Mouse (Mus musculus): ENCODE data around the gene Dlx4. TPM values are rescaled to one million over a fixed set of nuclear protein-coding genes. Genes with fewer than 3 reads are reported as not detected.

Dlx4 gene
- polyA plus RNA-seq (2015; fragmentation: Nextera tagmentation; extraction: Ambion mirVana): not detected in 2 replicates

DNA sequence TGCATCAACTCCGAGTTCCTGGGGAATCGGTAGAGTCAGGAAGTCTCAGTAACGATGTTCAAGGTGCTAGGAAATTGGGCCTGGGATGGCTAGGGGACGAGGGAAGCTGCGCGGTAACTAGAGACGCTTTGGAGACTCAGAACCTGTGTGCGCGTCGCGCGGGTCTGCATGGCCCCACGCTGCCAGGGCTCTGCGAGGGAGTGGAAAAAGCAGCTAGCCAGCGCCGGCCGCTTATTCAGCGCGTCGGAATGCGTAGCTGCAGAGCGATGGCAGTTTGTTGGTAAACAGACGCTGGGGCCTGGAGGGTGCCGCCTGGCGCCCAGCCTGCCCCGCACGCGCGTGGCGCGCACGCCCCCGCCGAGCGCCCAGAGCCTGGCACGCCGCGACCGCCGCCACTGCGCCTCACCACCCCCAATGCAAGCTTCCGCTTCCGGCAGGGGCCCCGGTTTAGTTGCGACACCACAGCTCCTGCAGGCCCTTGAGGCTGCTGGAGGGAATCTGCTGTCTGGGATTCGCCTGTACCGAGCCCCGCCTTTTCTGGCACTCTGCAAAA is at the start of gene Dlx4:
Gene Dlx4 (minus strand): TSS at position 413 of the 553 bp plus-strand sequence.
- Histone ChIP-seq H3K4me2 (replicated peaks) (peak within 1 kb of the TSS; percentile 52), H3K4me3 (peak within 1 kb of the TSS; percentile 34), H3K27me3 (peaks cover 91% of the 10 kb centered on the region), H3K9me3 (no peaks in the 10 kb centered on the region), H3K4me1 (peaks cover 32% of the 10 kb centered on the region), H3K9ac (replicated peaks) (no peak within 1 kb of the TSS), H3K27ac (replicated peaks) (no peak within 1 kb of the TSS), H3K36me3 (no peaks in the 10 kb centered on the region)
- WGBS: under 1% methylated on average over 48 of the region's 48 CpGs
- no peak for ATAC-seq (replicated peaks)

- Histone ChIP-seq H3K4me1 (peaks cover 11% of the 10 kb centered on the region; the same call in 1 of the 2 replicates), H3K9ac (replicated peaks) (no peak overlapping the region), H3K9me3 (no peaks in the 10 kb centered on the region), H3K4me2 (replicated peaks) (no peak overlapping the region), H3K27ac (replicated peaks) (no peak overlapping the region), H3K27me3 (no peaks in the 10 kb centered on the region), H3K36me3 (no peaks in the 10 kb centered on the region), H3K4me3 (no peak overlapping the region)
- WGBS: 70% methylated on average over 11 of the region's 11 CpGs
- no peak for ATAC-seq (replicated peaks)
Measured at GRCm38 (mm10) chr11:95189863-95190262, 43.8 kb upstream of the Dlx4 start.

DNA sequence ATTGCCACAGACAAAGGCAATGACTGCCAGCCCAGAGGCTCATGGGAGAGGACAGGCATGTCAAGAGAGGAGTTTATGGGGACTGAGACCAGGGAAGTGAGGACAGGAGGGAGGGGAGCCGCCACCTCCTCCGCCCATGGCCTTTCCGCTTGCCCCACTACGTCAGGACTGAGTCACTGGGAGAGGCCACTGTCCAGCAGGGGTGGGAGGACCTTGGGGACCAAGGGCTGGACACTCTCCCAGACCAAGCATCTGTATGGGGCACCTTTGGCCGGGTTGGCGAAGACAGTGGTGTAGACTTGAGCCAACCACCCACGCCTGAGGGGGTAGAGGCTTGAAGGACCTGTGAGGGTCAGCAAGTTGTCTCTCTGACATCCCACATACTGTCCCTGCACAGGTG is 40.8 kb upstream of the Dlx4 start:
- Histone ChIP-seq H3K36me3 (no peaks in the 10 kb centered on the region), H3K9ac (replicated peaks) (no peak overlapping the region), H3K9me3 (no peaks in the 10 kb centered on the region), H3K27ac (replicated peaks) (no peak overlapping the region), H3K4me3 (no peak overlapping the region), H3K27me3 (no peaks in the 10 kb centered on the region), H3K4me2 (replicated peaks) (no peak overlapping the region), H3K4me1 (peaks cover 11% of the 10 kb centered on the region; the same call in 1 of the 2 replicates)
- WGBS: 95% methylated on average over 7 of the region's 7 CpGs
- ATAC-seq (replicated peaks): no peak

GRCm38 (mm10) chr11:95185700-95186099 is 39.6 kb upstream of the Dlx4 start:
- no peak overlapping the region for H3K4me3 ChIP-seq
- H3K27me3 ChIP-seq: no peaks in the 10 kb centered on the region
- H3K4me1 ChIP-seq: peaks cover 11% of the 10 kb centered on the region; the same call in 1 of the 2 replicates
- no peaks in the 10 kb centered on the region for H3K9me3 ChIP-seq
- no peaks in the 10 kb centered on the region for H3K36me3 ChIP-seq
- 17% methylated on average over 11 of the region's 11 CpGs for WGBS
- no peak overlapping the region for H3K9ac ChIP-seq (replicated peaks)
- H3K27ac ChIP-seq (replicated peaks): no peak overlapping the region
- H3K4me2 ChIP-seq (replicated peaks): no peak overlapping the region
- ATAC-seq (replicated peaks): no peak

- Histone ChIP-seq H3K9ac (replicated peaks) (no peak overlapping the region), H3K4me2 (replicated peaks) (no peak overlapping the region), H3K4me3 (no peak overlapping the region), H3K4me1 (peaks cover 11% of the 10 kb centered on the region; the same call in 1 of the 2 replicates), H3K27ac (replicated peaks) (no peak overlapping the region), H3K36me3 (no peaks in the 10 kb centered on the region), H3K27me3 (no peaks in the 10 kb centered on the region), H3K9me3 (no peaks in the 10 kb centered on the region)
- 37% methylated on average over 5 of the region's 5 CpGs for WGBS
- no peak for ATAC-seq (replicated peaks)
Measured at GRCm38 (mm10) chr11:95184561-95184960, 38.5 kb upstream of the Dlx4 start.

- Histone ChIP-seq H3K9ac (replicated peaks) (no peak overlapping the region), H3K9me3 (no peaks in the 10 kb centered on the region), H3K36me3 (no peaks in the 10 kb centered on the region), H3K4me3 (no peak overlapping the region), H3K4me2 (replicated peaks) (no peak overlapping the region), H3K27ac (replicated peaks) (no peak overlapping the region), H3K4me1 (no peaks in the 10 kb centered on the region), H3K27me3 (no peaks in the 10 kb centered on the region)
- ATAC-seq (replicated peaks): no peak
- 55% methylated on average over 12 of the region's 12 CpGs for WGBS
Measured at GRCm38 (mm10) chr11:95179311-95179710, 33.2 kb upstream of the Dlx4 start.

- Histone ChIP-seq H3K9ac (replicated peaks) (no peak overlapping the region), H3K4me1 (no peaks in the 10 kb centered on the region), H3K4me3 (no peak overlapping the region), H3K36me3 (no peaks in the 10 kb centered on the region), H3K27me3 (no peaks in the 10 kb centered on the region), H3K9me3 (no peaks in the 10 kb centered on the region), H3K27ac (replicated peaks) (no peak overlapping the region), H3K4me2 (replicated peaks) (no peak overlapping the region)
- ATAC-seq (replicated peaks): no peak
- 83% methylated on average over 5 of the region's 5 CpGs for WGBS
Measured at GRCm38 (mm10) chr11:95165857-95166256, 19.8 kb upstream of the Dlx4 start.

DNA sequence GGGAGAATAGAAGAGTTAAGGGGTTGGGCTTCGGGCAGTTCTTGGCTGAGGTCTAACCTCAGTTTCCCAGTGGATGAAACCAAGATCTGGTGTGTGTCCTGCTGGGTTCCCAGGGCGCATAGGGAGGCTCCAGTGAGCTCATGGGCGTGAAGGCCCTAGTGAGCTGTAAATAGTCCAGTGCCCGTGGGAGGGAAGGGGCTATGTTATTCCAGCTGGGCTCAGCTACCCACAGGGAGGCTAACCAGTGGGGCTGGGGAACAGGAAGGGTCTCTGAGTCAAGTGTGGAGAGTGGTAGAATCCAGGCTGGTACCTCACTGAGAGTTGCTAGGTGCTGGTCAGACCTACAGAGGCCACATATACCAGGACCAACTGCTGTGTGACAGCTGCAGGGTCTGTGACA is 15.6 kb upstream of the Dlx4 start:
- Histone ChIP-seq H3K27ac (replicated peaks) (no peak overlapping the region), H3K9me3 (no peaks in the 10 kb centered on the region), H3K9ac (replicated peaks) (no peak overlapping the region), H3K4me2 (replicated peaks) (no peak overlapping the region), H3K27me3 (no peaks in the 10 kb centered on the region), H3K36me3 (no peaks in the 10 kb centered on the region), H3K4me1 (no peaks in the 10 kb centered on the region), H3K4me3 (no peak overlapping the region)
- WGBS: 75% methylated on average over 4 of the region's 4 CpGs
- ATAC-seq (replicated peaks): no peak

GRCm38 (mm10) chr11:95160693-95161092 is 14.6 kb upstream of the Dlx4 start:
- no peaks in the 10 kb centered on the region for H3K36me3 ChIP-seq
- no peak for ATAC-seq (replicated peaks)
- 47% methylated on average over 7 of the region's 7 CpGs for WGBS
- no peak overlapping the region for H3K27ac ChIP-seq (replicated peaks)
- H3K4me3 ChIP-seq: no peak overlapping the region
- no peak overlapping the region for H3K9ac ChIP-seq (replicated peaks)
- no peaks in the 10 kb centered on the region for H3K9me3 ChIP-seq
- H3K4me2 ChIP-seq (replicated peaks): no peak overlapping the region
- no peaks in the 10 kb centered on the region for H3K4me1 ChIP-seq
- H3K27me3 ChIP-seq: 0 out of 2 replicates have a peak, but pooled peaks cover under 1% of the 10 kb centered on the region

GRCm38 (mm10) chr11:95159763-95160371 is 13.8 kb upstream of the Dlx4 start:
- Histone ChIP-seq H3K27me3 (0 out of 2 replicates have a peak, but pooled peaks cover 2% of the 10 kb centered on the region), H3K27ac (replicated peaks) (no peak overlapping the region), H3K9me3 (no peaks in the 10 kb centered on the region), H3K4me3 (no peak overlapping the region), H3K4me2 (replicated peaks) (no peak overlapping the region), H3K9ac (replicated peaks) (no peak overlapping the region), H3K4me1 (no peaks in the 10 kb centered on the region), H3K36me3 (no peaks in the 10 kb centered on the region)
- ATAC-seq (replicated peaks): no peak
- 94% methylated on average over 8 of the region's 8 CpGs for WGBS

DNA sequence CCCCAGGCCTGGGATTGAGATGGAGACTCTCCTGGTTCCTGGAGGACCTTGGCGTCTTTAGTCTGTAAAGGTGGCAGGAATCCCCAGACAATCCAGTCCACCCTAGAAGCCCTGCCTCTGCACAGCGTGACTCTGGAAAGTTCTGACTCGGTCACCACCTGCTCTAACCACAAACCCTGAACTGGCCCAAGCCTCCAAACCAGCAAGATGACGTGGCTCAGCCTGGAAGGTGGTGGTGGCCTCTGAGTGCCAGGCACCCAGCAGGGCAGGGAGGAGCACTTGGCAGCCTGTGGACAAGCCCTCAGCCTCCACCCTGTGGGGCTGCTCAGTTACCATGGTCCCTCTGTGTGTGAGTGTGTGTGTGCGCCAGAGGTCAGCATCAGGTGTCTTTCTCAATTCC is 11.8 kb upstream of the Dlx4 start:
- no peaks in the 10 kb centered on the region for H3K36me3 ChIP-seq
- WGBS: 87% methylated on average over 5 of the region's 5 CpGs
- no peak overlapping the region for H3K27ac ChIP-seq (replicated peaks)
- no peaks in the 10 kb centered on the region for H3K9me3 ChIP-seq
- no peak overlapping the region for H3K4me3 ChIP-seq
- H3K4me1 ChIP-seq: no peaks in the 10 kb centered on the region
- no peak overlapping the region for H3K9ac ChIP-seq (replicated peaks)
- no peak for ATAC-seq (replicated peaks)
- no peak overlapping the region for H3K4me2 ChIP-seq (replicated peaks)
- H3K27me3 ChIP-seq: peaks cover 3% of the 10 kb centered on the region; the same call in 1 of the 2 replicates

DNA sequence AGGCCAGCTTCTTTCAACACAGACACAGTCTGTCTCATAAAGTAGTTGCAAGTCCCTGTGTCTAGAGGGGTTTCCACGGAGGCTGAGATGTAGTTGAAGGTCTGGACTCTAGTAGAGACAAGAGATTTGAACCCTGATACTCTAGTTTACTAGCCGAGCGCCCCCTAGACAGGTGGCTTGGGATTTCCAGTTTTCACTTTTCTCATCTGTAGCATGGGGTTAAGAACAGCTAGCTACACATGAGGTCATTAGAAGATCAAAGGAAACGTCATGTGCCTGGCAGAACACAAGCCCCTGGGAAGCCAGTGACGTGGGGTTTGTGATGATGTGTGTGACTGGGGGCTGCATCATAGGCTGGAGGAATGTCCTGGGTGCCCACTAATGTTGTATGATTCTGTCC is 11.3 kb upstream of the Dlx4 start:
- Histone ChIP-seq H3K4me3 (no peak overlapping the region), H3K9ac (replicated peaks) (no peak overlapping the region), H3K4me1 (no peaks in the 10 kb centered on the region), H3K9me3 (no peaks in the 10 kb centered on the region), H3K4me2 (replicated peaks) (no peak overlapping the region), H3K36me3 (no peaks in the 10 kb centered on the region), H3K27ac (replicated peaks) (no peak overlapping the region), H3K27me3 (peaks cover 7% of the 10 kb centered on the region)
- 65% methylated on average over 5 of the region's 5 CpGs for WGBS
- ATAC-seq (replicated peaks): no peak

GRCm38 (mm10) chr11:95155511-95155910 is 9.4 kb upstream of the Dlx4 start:
- H3K27ac ChIP-seq (replicated peaks): no peak overlapping the region
- peaks cover 25% of the 10 kb centered on the region for H3K27me3 ChIP-seq
- H3K4me2 ChIP-seq (replicated peaks): no peak overlapping the region
- no peak overlapping the region for H3K4me3 ChIP-seq
- H3K4me1 ChIP-seq: peaks cover 2% of the 10 kb centered on the region
- no peak for ATAC-seq (replicated peaks)
- no peaks in the 10 kb centered on the region for H3K36me3 ChIP-seq
- H3K9me3 ChIP-seq: no peaks in the 10 kb centered on the region
- WGBS: 69% methylated on average over 2 of the region's 2 CpGs
- no peak overlapping the region for H3K9ac ChIP-seq (replicated peaks)
